Mouse (Mus musculus) telencephalon, adult 2 months (tissue): ENCODE data around the gene Hnrnph3.
"Not testable (repeated sequence)": the region's sequence is repeated elsewhere in the genome, so short reads cannot be mapped to it uniquely, and the experiment has no call there.

ENCODE experiments used
- DNase-seq: peaks from one replicate; pipeline ENCODE4 v3.0.0-alpha.2; 2011; ENCODE audit warnings: low read depth, low spot score

Gene Hnrnph3

GRCm38 (mm10) chr10:63023749-63024579 lies at the start of gene Hnrnph3, which contains the start of gene Pbld2:
TSS of gene Hnrnph3 (minus strand) at chr10:63024217.
TSS of gene Pbld2 (plus strand) at chr10:63024315.
- DNase-seq: peak; percentile 94

- peak; percentile 48 for DNase-seq
Observed at GRCm38 (mm10) chr10:63065988-63066387, 42.0 kb upstream of the Hnrnph3 start.

- no peak for DNase-seq
Observed at GRCm38 (mm10) chr10:63065561-63065960, 41.5 kb upstream of the Hnrnph3 start.

GRCm38 (mm10) chr10:63064516-63064915 lies 40.5 kb upstream of the Hnrnph3 start:
- DNase-seq: no peak

- no peak for DNase-seq
Observed at GRCm38 (mm10) chr10:63063365-63063764, 39.3 kb upstream of the Hnrnph3 start.

GRCm38 (mm10) chr10:63062696-63063095 lies 38.7 kb upstream of the Hnrnph3 start:
- no peak for DNase-seq

- no peak for DNase-seq
Observed at GRCm38 (mm10) chr10:63061266-63061665, 37.2 kb upstream of the Hnrnph3 start.

GRCm38 (mm10) chr10:63060406-63060805 lies 36.4 kb upstream of the Hnrnph3 start:
- no peak for DNase-seq

- no peak for DNase-seq
Observed at GRCm38 (mm10) chr10:63059862-63060261, 35.8 kb upstream of the Hnrnph3 start, which contains the start of gene Pbld1. TSS of gene Pbld1 (plus strand) at chr10:63060162.

- DNase-seq: no peak
Observed at GRCm38 (mm10) chr10:63056966-63057750, 33.1 kb upstream of the Hnrnph3 start.

- no peak for DNase-seq
Observed at GRCm38 (mm10) chr10:63054586-63054985, 30.6 kb upstream of the Hnrnph3 start.

GRCm38 (mm10) chr10:63054071-63054470 lies 30.1 kb upstream of the Hnrnph3 start:
- not testable (repeated sequence) for DNase-seq

GRCm38 (mm10) chr10:63053007-63053406 lies 29.0 kb upstream of the Hnrnph3 start:
- DNase-seq: no peak

GRCm38 (mm10) chr10:63052011-63052410 lies 28.0 kb upstream of the Hnrnph3 start:
- DNase-seq: no peak

- DNase-seq: no peak
Observed at GRCm38 (mm10) chr10:63051267-63051666, 27.2 kb upstream of the Hnrnph3 start.

- DNase-seq: no peak
Observed at GRCm38 (mm10) chr10:63049106-63049505, 25.1 kb upstream of the Hnrnph3 start.

- DNase-seq: no peak
Observed at GRCm38 (mm10) chr10:63047751-63048150, 23.7 kb upstream of the Hnrnph3 start.

- no peak for DNase-seq
Observed at GRCm38 (mm10) chr10:63043154-63043553, 19.1 kb upstream of the Hnrnph3 start.

GRCm38 (mm10) chr10:63039867-63040628 lies 16.0 kb upstream of the Hnrnph3 start:
- DNase-seq: no peak

- no peak for DNase-seq
Observed at GRCm38 (mm10) chr10:63038571-63039320, 14.7 kb upstream of the Hnrnph3 start.

GRCm38 (mm10) chr10:63032956-63033355 lies 8.9 kb upstream of the Hnrnph3 start:
- DNase-seq: no peak
